Mouse (Mus musculus) hindbrain, postnatal 0 days (tissue): ENCODE data around the gene Grk6. TPM values are rescaled to one million over a fixed set of nuclear protein-coding genes. Genes with fewer than 3 reads are reported as not detected.
A peak's percentile ranks its signal among the peaks of the same experiment; 100 is the strongest.
"Not testable (repeated sequence)": the region's sequence is repeated elsewhere in the genome, so short reads cannot be mapped to it uniquely, and the experiment has no call there.

Source experiments
- ATAC-seq: fragments of 200-750 bp; cut with Nextera tagmentation; 2 replicates; pipeline ENCODE4 v1.8.0; 2017; ENCODE audit warnings: mild to moderate bottlenecking, moderate TSS enrichment, moderate library complexity
- DNase-seq: peaks from one replicate; pipeline ENCODE4 v3.0.0-alpha.2; 2015; ENCODE audit warnings: low spot score
- H3K27ac ChIP-seq: fragments of 300-500 bp; sonication (generic); 2 replicates; pipeline ENCODE4 v1.5.1; 2014; ENCODE audit warnings: mild to moderate bottlenecking
- H3K27me3 ChIP-seq: fragments of 300-500 bp; sonication (generic); 2 replicates; pipeline ENCODE4 v1.6.1; 2014; ENCODE audit warnings: low read length, mixed read lengths; ENCODE audit not compliant: insufficient read depth
- H3K36me3 ChIP-seq: fragments of 300-500 bp; sonication (generic); 2 replicates; pipeline ENCODE4 v1.6.1; 2014; ENCODE audit warnings: low read length, mixed read lengths; ENCODE audit not compliant: insufficient read depth
- H3K4me1 ChIP-seq: fragments of 300-500 bp; sonication (generic); 2 replicates; pipeline ENCODE4 v1.6.1; 2014; ENCODE audit warnings: antibody characterized with exemption, low read length, mixed read lengths; ENCODE audit not compliant: insufficient read depth
- H3K4me2 ChIP-seq: fragments of 300-500 bp; sonication (generic); 2 replicates; pipeline ENCODE4 v1.6.1; 2014; ENCODE audit warnings: low read depth, mild to moderate bottlenecking, low read length, moderate library complexity, mixed read lengths
- H3K4me3 ChIP-seq: fragments of 300-500 bp; sonication (generic); 2 replicates; pipeline ENCODE4 v1.5.1; 2014; ENCODE audit warnings: low read length
- H3K9ac ChIP-seq: fragments of 300-500 bp; sonication (generic); replicated peaks from 2 replicates; pipeline ENCODE4 v1.6.1; 2014; ENCODE audit warnings: mild to moderate bottlenecking, low read length, moderate library complexity, mixed read lengths
- H3K9me3 ChIP-seq: fragments of 300-500 bp; sonication (generic); 2 replicates; pipeline ENCODE4 v1.6.1; 2016; ENCODE audit warnings: low read length, mixed read lengths
- CTCF ChIP-seq: IDR thresholded peaks from 2 replicates; pipeline ENCODE4 v1.5.1; 2016; ENCODE audit warnings: antibody characterized with exemption, control low read depth, low read depth
- WGBS: fragments of 180-500 bp; shearing (Covaris S2); extraction: QIAGEN DNeasy Blood & Tissue Kit; methylation state at CpG from one replicate; pipeline ENCODE4 v1.1.7; 2014; 5-methylcytosine and 5-hydroxymethylcytosine counted together
- polyA plus RNA-seq: library from polyadenylated mRNA; unstranded; fragments of >200 nt; fragmentation: Nextera tagmentation; extraction: Ambion mirVana; gene quantifications from 2 replicates; pipeline ENCODE4 v1.2.1, GENCODE M21; 2015
- total RNA-seq: library from RNA; depleted of rRNA; stranded (reverse); fragments of >200 nt; gene quantifications from 2 replicates; pipeline ENCODE4 v1.2.3, GENCODE M21; 2014

Gene Grk6
- total and polyA plus RNA-seq, 2 experiments from 2014 or later: 34.7 to 72.2 TPM

DNA sequence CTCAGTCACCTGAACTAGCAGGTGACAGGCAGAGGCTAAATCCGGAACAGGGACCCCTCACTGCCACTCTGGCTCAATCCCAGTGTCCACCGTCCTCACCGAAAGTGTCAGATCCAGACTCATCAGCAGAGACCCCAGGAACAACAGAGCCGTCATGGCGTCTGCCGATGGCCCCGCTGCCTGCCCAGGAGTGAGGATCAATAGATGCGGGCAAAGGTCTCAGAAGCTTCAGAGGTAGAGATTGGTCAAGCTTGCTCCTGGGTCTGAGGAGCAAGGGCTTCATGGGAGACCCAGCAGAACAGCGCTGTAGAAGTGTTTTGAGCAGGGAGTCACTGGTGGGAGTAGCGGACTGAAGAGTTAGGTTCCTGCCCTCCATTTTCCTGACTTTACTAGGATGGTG is 18.3 kb upstream of the Grk6 start, which contains the start of gene F12:
TSS of gene F12 (minus strand) at position 181 of the 400 bp plus-strand sequence.
- Histone ChIP-seq H3K4me3 (no peak within 1 kb of the TSS), H3K9ac (no peak within 1 kb of the TSS), H3K27me3 (no peaks in the 10 kb centered on the region), H3K36me3 (no peaks in the 10 kb centered on the region), H3K9me3 (0 out of 2 replicates have a peak, but pooled peaks cover 2% of the 10 kb centered on the region), H3K27ac (no peak within 1 kb of the TSS), H3K4me1 (no peaks in the 10 kb centered on the region), H3K4me2 (no peak within 1 kb of the TSS)
- ATAC-seq (no peak), DNase-seq (no peak)
- WGBS: 89% methylated on average over 10 of the region's 10 CpGs
- no peak for TF ChIP-seq CTCF

DNA sequence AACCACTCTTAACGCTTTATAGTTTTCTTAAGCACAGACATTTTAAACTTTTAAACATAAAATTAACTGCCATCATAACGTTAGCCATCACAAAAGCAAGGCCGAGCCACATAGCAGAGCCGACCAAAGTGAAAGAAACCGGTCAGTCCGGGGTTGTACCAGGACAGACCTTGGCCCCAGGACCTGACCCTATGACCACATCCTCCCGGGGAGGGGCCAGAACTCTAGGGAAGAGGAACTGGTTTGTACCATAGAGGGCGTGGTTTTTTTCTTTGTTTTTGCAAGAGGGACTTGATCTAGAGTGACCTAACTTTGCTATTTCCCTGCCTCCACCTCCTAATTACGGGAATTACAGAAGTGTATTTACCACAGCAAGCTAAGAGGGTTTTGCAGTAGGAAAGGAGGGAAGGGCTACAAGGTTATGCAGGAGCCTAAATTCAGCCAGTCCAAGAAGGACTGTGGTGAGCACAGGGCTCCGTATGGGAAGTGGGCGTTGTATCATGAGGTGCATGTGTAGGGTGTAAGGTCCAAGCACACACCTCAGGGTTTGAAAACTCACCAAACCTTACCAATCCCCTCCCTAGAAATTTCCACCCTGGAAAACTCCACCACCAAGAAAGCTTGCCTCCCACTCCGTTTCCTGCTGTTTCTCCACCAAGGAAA is 15.5 kb upstream of the Grk6 start:
- Histone ChIP-seq H3K9me3 (0 out of 2 replicates have a peak, but pooled peaks cover 2% of the 10 kb centered on the region), H3K9ac (no peak overlapping the region), H3K4me2 (no peak overlapping the region), H3K27ac (no peak overlapping the region), H3K36me3 (no peaks in the 10 kb centered on the region), H3K4me3 (no peak overlapping the region), H3K4me1 (no peaks in the 10 kb centered on the region), H3K27me3 (no peaks in the 10 kb centered on the region)
- no peak for ATAC-seq
- no peak for DNase-seq
- WGBS: 73% methylated on average over 12 of the region's 12 CpGs
- no peak for TF ChIP-seq CTCF

DNA sequence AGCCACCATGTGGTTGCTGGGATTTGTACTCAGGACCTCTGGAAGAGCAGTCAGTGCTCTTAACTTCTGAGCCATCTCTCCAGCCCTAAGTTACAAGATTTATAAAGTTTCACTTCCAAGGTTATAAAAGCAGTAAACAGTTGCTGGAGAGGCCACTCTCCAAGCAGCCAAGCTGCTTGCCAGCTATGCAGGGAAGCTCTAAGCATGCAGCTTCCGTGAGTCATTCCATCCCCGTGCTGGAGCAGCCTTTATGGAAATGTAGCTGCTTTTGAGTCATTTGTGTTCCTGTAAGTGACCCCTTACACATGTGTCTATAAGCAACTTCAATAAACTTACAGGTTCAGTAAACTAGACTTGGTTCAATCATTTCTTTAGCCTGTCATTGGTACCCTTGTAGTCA is 14.3 kb upstream of the Grk6 start:
- Histone ChIP-seq H3K4me1 (no peaks in the 10 kb centered on the region), H3K9me3 (0 out of 2 replicates have a peak, but pooled peaks cover 2% of the 10 kb centered on the region), H3K36me3 (no peaks in the 10 kb centered on the region), H3K27me3 (no peaks in the 10 kb centered on the region), H3K4me2 (no peak overlapping the region), H3K9ac (no peak overlapping the region), H3K27ac (no peak overlapping the region), H3K4me3 (no peak overlapping the region)
- no peak for ATAC-seq
- TF ChIP-seq CTCF: no peak
- DNase-seq: no peak
- 82% methylated on average over 2 of the region's 2 CpGs for WGBS

DNA sequence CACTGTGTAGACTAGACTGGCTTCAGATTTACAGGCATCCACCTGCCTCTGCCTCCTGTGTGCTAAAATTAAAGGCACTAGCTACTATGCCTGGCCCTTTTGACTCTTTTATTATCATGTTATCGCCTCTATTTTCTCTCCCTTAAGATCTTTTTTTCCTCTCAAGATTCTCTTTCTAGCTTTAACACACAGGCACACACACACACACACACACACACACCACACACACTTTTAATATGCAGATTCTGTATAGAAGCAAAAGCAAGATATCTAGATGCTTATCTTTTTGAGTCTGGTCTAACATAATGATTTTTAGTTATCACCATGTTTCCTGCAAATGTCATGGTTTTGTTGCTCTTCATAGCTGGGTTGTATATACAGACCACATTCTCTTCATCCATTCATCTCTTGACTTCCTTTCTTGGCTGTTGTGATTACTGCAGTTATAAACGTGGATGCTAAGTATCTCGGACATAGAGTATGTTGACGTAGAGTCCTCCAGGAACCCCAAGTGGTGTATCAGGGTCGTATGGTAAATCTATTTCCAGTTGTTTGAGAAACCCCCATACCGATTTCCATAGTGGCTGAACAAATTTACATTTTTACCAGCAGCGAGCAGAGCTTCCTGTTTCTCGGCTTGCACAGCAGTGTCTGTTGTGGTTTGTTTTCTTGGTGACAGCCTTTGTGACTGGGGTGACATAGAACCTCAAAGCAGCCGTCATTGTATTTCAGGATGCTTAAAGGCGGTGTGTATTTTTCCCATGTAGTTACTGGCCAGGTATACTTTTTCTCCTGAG is 12.8 kb upstream of the Grk6 start:
- H3K4me1 ChIP-seq: no peaks in the 10 kb centered on the region
- ATAC-seq: no peak
- H3K36me3 ChIP-seq: no peaks in the 10 kb centered on the region
- no peak overlapping the region for H3K4me2 ChIP-seq
- H3K27ac ChIP-seq: no peak overlapping the region
- H3K9ac ChIP-seq: no peak overlapping the region
- TF ChIP-seq CTCF: no peak
- no peak overlapping the region for H3K4me3 ChIP-seq
- DNase-seq: no peak
- 74% methylated on average over 10 of the region's 10 CpGs for WGBS
- no peaks in the 10 kb centered on the region for H3K27me3 ChIP-seq
- H3K9me3 ChIP-seq: 0 out of 2 replicates have a peak, but pooled peaks cover 2% of the 10 kb centered on the region

DNA sequence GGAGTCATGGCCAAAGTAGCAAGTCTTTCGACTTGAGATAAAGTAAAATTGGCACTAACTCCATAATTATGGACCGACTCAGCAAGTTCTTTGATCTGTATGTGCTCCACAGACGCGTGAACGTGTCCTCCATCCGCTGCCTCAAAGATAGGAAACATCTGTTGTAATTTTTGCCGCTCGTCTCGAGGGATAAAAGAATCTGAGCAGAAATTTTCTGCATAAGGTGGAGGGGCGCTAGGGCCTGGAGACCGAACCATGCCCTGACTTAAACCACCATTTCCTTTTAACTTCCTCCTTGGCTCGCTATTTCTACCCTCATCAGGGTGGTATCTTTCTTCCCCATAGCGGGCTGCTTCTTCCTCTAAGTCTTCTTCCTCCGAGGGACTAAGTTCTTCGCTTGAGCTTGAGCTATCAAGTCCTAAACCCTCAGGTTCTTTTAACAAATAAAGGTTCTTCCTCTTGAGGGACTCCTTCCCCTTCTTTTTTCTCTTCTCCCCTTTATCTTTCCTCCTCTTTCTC is 7.7 kb upstream of the Grk6 start:
- not testable (repeated sequence) for ATAC-seq, H3K27ac ChIP-seq, H3K4me2 ChIP-seq, H3K36me3 ChIP-seq, DNase-seq, H3K4me1 ChIP-seq, H3K9me3 ChIP-seq, H3K4me3 ChIP-seq, H3K27me3 ChIP-seq, H3K9ac ChIP-seq
- WGBS: 86% methylated on average over 15 of the region's 15 CpGs

DNA sequence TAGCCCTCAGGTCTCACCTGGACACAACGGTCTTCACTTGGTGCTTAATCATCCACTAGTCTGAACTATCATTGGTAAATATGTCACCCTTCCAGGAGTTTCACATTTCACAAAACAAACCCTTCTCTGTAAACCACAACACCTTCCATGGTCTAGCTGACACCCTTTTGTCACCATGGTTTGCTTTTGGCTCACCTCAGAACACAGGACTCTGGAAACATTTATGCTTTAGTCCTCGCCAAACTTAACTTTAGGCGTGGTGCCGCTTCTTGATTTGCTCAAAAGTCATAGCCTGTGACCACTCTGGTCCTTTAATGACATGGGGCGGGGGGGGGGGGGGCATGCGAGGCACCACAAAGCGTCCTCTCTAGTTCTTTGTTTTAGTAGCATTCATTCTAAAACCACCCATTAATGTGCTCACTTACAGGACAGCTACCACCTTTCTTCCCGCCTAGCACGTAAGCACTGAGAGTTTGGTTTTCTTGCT is 1.0 kb upstream of the Grk6 start:
- WGBS: 41% methylated on average over 9 of the region's 9 CpGs
- H3K9me3 ChIP-seq: no peaks in the 10 kb centered on the region
- peak overlapping the region; percentile 54; the same call in 1 of the 2 replicates for H3K9ac ChIP-seq

More for the DNA sequence above, 1.0 kb upstream of the Grk6 start:
- Histone ChIP-seq H3K4me2 (peak overlapping the region; percentile 70), H3K4me1 (peaks cover 21% of the 10 kb centered on the region), H3K4me3 (peak overlapping the region; percentile 80), H3K27ac (peak overlapping the region; percentile 94; the same call in 1 of the 2 replicates), H3K36me3 (no peaks in the 10 kb centered on the region), H3K27me3 (no peaks in the 10 kb centered on the region)
- no peak for TF ChIP-seq CTCF
- ATAC-seq: no peak
- no peak for DNase-seq
